Mouse (Mus musculus): Measurements from ENCODE around the gene Slc1a1.

Slc1a1 gene

DNA sequence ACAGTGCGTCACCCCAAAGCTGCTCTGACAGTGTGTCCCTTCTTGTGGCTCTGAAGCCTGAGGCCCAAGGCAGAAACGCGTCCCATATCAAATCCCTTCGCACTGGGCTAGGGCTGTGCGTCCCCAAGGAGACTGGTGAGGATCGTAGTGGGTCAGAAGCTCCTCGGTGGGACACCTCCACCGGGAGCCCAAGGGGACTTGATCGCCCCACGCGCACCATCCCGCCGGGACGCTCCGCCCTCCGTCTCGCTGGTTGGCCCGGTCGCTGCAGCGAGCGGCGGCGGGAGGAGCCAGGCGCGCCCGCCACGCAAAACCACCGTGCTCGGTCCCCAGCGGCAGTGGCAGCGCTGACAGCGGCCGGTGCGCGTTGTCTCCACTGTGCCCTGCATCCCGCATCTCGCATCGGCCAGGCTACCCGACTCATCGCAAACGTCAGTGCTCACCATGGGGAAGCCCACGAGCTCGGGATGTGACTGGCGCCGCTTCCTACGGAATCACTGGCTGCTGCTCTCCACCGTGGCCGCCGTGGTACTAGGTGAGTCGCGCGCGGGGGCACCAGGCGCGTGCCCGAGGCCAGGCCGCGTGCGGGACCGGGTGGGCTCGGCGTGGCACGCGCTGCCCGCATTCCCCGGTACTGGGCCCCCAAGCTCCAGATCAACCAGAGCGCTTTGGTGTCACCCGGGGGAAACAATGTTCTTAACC lies at the start of gene Slc1a1:
Gene Slc1a1 (plus strand): TSS at position 252 of the 702 bp plus-strand sequence.
- no peak for DNase-seq (ENCODE audit: extremely low spot score, low read depth, low spot score)

DNA sequence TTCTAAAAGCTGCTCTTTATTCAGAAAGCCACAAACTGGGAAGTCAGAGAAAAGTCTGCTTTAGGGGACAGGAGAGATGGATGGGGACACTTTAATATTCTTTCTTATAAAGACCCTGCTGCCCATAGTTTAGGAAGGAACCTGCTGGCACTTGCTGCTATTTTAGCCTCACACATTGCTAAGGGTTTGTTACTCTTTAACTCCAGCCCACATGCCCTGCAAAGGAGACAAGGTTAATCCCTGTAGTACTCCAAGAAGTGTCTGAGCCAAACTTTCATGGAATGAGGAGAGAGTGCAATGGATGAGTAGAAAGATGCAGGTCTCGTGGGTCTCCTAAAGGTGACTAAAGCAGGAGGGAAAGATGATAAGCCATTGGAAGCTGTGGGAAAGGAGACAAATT lies 44.7 kb upstream of the Slc1a1 start:
- no peak for DNase-seq (ENCODE audit: extremely low spot score, low read depth, low spot score)

DNA sequence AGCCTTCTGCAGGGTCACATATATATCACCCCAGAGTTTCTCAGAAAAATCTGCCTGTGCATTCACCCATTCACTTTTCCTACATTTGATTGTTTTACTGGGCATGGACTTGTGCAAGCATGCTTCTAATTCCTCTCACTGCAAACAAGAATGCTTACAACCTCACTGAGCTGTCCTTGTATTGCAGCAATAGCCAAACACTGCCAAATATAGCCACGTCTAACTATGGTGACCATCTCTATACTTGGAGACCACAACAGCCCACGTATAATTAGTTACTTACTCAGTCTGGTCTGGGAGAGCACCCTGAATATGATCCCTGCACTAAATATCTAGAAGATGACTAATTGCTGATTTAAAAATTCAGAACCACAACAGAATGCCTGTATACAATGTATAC lies 41.5 kb upstream of the Slc1a1 start:
- DNase-seq (ENCODE audit: extremely low spot score, low read depth, low spot score) = no peak

DNA sequence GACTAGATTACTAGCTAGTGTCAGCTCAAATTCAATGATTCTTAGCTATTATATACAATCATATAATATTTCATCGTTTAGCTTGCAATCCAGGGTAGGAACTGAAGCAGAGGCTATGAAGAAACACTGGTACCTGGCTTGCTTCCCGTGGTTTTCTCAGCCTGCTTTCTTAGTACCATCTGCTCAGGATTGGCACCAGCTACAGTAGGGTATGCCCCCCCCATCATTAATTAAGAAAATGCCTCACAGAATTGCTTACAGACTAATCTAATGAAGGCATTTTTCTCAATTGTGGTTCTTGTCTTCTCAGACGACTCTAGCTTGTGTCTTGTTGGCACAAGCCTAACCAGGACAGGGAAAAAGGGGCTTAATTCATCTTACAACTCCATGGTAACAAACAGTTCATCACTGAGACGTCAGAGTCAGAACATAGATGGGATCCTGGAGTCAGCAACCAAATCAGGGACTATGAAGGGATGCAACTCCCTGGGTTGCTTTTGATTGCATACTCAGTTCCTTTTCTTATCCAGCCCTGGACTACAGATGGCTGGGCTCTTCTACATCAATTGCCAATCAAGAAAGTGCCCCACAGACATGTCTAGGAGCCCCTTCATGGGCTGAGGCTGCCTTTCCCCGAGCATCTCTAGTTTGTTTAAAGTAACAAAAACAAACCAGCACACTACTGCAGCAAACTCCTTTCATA lies 38.6 kb upstream of the Slc1a1 start:
- DNase-seq (ENCODE audit: extremely low spot score, low read depth, low spot score) = no peak

DNA sequence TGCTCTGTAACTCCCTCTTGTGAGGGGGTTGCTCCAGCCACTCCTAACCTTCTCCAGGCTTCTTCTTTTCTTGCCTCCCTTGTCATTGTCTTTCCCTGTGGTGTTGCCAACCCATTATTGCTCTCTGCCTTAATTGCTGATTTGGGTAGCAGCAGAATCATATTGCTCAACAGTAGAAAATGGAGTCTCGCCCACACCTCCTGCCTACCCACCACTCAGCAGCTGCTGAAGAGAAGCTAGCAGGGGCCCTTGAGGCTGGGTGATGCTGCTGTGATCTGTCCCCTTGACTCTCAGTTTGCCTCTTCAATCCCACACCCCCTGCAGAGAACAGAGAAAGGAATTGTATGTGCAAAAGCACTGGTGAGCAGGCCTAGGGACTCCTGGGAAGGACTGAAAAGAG lies 37.9 kb upstream of the Slc1a1 start:
- no peak for DNase-seq (ENCODE audit: extremely low spot score, low read depth, low spot score)

DNA sequence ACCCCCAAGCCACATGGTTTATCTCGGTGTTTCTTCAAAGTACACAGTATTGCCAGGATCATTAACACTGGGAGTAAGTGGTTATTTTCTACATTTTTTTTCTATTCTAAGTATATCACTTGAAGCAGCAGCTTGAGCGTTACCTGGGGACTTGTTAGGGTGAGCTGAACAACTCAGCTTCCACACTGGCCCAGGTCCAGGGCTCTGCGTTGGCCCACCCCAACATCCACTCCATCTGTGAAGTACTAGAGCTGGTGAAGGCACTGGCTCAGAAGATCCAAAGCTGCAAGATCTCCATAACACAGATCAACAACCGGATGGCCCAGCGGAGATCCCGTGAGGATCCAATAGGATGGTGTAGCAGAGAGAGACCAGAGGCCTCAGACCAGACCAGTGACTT lies 37.2 kb upstream of the Slc1a1 start:
- DNase-seq (ENCODE audit: extremely low spot score, low read depth, low spot score) = no peak

DNA sequence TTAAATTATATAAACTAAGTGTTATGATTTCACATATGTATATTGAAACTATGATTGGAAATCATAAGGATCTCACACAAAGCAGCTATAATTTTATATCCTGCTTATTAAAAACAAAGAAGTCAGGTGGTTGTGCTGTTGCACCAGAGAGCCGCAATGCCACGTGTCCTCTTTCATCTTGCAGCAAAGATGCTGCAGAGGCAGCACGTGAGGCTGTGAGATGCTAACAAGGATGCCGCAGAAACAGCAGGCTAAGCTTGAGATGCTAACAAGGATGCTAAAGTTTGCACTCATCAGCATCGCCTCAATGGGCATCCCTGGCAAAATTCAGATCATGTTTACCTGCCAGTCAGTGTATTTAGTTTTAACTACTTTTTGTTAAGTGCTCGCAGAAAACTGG lies 34.4 kb upstream of the Slc1a1 start:
- no peak for DNase-seq (ENCODE audit: extremely low spot score, low read depth, low spot score)

DNA sequence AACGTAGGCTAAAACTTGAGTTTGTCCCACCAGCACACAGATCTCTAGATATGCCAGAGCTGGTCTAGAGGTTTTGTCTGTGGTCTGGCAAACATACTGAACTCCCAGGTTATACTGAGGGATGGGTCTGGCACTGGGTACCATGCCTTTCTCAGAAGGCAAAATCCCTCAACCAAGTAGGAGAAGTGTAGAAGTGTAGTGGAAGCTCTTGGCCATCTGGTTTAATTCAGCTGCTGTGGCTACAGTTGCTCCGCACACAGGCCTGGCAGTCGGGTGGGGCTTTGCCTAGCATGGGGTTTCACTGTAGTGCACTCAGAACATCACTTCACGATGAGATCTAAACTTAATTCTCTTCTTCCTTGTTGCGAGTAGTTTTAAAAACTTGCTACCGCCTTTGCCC lies 28.6 kb upstream of the Slc1a1 start:
- DNase-seq (ENCODE audit: extremely low spot score, low read depth, low spot score) = no peak

DNA sequence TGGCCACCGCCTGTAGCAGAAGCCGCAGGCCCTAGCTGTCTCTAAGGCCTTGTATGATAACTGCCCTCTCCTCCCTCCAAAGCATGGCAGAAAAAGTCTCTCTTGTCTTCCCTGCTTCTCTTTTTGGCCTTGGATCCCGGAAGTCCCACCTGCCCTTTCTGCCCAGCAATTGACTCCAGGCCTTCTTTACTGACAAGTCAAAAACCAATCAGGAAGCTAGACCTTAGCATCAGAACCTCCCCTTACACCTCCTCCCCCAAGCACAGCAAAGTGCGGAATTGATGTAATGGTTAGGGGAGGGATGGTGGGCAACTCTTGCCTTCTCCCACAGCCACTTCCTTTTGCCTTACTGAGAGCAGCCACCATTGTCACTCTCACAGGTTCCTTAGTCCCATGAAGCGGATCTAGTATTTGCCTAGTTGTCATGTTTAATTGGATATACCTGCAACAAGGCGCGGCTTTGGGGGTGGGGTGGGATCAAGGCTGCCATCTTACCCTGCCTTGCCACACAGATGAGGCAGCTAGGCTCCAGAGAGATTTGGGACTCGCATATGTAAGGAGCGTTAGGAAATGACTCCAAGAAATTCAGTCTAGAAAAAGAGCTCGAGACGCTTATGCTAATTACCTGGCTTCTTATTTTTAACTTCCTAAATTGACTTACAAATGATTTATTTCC lies 27.9 kb upstream of the Slc1a1 start:
- no peak for DNase-seq (ENCODE audit: extremely low spot score, low read depth, low spot score)

DNA sequence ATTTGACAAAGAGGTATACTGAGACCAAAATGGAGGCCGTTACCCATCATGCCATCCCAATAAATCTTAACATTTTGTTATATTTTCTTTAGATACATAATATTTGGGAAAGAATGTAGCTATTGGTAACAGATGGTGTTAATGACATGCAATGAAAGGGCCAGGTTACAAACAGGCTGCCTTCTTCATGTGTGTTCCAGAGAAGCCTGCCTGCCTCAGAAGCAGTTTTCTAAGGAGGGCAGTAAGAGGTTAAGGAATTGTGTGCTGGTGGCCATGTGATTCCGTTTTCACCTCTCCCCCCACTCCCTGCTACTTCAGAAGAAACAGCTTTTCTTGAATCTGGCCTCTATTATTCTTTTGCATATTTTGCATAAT lies 27.4 kb upstream of the Slc1a1 start:
- DNase-seq (ENCODE audit: extremely low spot score, low read depth, low spot score) = no peak

DNA sequence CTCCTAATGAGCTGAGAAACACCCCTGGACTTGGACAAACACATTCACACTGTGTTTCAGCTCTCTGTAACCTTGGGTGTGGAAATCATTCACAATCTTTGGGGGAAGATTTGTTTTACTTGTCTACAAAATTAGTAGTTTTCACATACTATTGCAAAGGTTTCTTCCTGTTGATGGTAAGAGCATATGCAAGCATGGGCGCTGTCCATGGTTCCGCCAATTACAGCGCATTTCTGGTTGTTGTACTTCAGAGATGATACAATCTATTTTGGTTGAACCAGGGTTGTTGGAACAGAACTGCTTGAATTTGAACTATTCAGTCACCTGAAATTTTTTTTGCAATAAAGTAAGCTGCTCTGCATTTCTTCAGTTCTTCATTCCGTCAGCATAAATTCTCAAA lies 16.6 kb upstream of the Slc1a1 start:
- no peak for DNase-seq (ENCODE audit: extremely low spot score, low read depth, low spot score)

DNA sequence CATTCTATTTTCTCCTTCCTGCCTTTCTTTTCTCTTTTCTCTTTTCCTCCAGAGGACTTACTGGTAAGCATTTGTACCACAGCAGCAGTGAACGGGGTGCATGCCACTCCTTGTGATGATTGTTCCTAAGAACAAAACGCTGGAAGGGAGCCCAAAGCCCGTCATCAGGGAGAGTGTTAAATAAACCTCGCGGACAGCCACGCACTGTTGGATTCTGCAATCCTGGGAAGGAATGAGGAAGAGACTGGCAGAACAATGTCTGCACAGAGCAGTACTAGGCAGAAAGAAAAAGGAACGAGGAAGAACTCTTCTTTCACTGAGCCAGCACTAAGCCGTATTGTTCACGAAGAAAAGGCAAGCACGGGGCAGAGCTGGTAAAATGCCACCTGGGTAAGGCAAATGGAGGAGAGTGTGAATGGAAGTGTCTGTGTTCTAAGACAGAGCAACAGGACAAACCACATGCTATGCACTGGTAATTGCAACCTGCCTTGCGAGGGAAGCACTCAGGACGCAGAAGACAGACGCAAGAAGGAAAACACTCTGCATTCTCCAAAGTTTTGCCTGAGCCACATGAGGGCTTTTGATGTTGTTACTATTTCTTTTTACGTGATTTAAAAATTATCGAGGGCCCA lies 7.0 kb upstream of the Slc1a1 start:
- DNase-seq (ENCODE audit: extremely low spot score, low read depth, low spot score) = no peak

DNA sequence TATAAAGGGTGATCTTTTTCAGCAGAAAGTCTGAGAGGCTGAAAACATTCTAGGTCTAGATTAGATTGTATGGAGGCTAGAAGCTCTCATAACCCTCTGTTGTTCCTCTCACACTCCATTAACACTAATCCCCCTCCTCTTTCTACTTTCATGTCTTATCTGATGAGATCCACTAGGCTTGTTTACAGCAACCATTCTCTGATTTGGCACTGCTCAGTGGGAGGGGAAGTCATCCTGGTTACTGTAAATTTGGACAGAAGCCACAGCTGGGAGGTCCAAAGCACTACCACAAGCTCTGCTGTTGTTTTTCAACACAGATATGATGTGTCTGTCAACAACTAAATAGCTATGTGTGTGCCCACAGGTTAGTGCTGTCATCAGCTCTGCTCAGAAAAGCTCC lies 3.5 kb upstream of the Slc1a1 start:
- no peak for DNase-seq (ENCODE audit: extremely low spot score, low read depth, low spot score)

DNA sequence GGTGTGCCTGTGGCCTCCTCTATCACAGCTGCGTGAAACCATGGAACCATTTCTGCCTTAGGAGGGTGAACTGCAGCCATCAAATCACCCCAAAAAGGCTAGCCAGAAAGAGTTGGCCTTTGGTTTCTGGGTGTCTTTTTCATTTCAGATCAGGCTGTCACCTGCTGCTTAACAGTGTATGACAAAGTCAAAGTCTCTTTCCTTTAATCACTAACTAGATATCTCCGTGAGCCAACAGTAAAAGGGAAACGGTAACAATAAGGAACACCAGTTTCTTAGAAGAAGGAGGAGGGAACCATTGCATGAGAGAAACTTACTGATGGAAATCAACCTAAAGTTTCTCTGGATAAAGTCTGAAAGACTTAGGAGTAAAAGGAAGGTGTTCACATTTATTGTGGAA lies 2.2 kb upstream of the Slc1a1 start:
- no peak for DNase-seq (ENCODE audit: extremely low spot score, low read depth, low spot score)

DNA sequence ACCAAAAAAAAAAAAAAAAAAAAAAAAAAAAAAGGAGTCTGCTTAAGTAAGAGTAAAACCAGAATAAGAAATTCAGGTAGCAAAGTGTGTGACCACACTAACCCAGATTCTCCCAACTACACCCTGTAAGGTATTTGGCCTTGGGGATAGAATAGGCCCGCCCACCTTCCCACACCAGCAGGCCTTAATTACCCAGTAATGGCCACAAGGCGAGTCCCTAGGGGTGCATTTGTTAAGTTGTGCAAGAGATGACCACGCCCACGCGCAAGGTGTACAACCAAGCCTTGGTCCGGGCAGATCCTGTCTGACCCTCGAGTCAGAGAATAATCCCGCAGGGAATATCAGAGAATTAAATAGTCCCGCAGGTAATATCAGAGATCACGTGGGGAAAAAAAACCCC lies 461 bp upstream of the Slc1a1 start:
- no peak for DNase-seq (ENCODE audit: extremely low spot score, low read depth, low spot score)

DNA sequence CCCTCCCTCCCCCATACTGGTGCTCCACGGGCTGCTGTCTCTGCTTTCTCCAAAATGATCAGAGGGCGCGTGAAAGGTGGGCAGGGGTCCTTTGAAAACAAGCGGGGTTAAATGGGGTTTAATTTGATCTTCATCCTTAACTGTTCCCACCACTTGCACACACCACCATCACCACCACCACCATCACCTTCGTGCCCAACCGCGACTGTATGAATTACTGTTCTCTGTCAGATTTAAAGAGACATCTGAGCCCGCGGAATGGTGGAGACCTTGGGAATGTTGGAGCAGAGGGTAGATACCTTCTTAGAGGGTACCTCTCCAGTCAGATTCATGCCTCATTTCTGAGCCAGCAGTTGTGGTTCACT lies 633 bp downstream of the Slc1a1 start:
- no peak for DNase-seq (ENCODE audit: extremely low spot score, low read depth, low spot score)

DNA sequence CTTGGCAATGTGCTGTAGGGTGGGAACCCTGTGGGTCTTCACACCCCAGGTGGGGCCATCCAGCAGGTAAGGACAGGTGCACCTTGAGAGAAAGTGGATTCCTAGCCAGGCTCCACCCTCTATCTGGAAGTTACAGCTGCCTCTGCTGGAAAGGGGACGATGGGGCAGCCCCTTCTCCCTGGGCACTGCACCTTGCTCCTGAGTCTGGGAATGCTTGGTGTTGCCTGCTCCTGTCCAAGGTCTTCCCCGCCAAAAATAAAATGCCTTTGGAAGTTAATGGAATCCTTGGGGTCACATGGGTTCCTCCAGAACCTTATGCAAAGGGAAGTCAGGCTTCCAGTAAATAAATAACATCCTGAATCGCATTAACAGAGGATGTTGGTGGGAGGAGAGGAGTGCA lies 1.3 kb downstream of the Slc1a1 start:
- no peak for DNase-seq (ENCODE audit: extremely low spot score, low read depth, low spot score)

DNA sequence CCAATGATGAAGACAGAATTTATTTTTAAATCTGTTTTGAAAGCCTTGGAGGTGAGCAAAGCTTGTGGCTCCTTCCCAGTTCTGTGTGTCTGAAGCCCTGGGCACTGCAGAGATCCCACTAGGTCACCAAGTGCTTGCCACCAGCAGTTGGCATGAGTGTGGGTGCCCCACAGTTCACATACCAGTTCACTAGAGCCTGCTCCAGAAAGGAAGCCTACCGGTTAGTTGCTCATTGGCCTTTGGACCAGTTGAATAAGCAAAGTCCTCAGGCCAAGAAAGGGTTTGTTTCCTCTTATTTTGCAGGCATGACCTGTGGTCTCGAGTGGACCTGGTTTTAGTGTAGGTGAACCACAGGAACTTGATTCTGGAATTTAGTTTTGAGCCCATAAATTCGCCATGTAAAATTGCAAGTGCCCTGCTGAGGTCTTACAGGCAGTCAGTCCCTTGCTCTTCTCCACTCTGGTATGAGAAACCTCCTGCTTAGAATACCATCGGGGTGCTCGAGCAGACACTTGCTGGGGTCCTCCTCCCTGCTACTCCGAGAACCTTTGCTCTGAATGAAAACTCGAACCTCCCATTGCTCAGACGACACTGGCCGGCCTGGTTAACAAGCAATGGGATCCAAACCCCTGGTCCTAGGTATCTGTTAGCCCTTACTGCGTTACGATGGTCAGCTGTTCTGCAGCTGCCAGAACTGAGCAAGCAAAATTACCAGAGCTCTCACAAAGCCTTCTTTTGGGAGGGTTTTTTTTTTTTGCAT lies 2.0 kb downstream of the Slc1a1 start:
- no peak for DNase-seq (ENCODE audit: extremely low spot score, low read depth, low spot score)

DNA sequence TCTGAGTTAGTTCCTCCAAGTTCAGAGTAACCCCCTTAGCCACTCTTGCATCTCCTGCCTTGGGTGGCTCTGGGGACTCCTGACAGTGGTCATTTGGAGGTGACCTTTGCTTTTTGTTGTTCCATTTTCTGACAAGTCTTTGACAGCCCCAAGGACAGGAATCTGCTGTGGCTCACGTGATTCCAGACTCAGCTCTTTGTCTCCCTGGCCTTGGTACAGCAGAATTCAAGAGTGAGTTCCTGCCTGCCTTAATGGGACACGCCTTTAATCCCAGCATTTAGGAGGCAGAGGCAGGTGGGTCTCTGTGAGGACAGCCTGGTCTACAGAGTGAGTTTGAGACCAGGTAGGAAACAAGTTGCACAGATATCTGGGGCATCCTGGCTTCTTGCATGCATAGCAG lies 3.9 kb downstream of the Slc1a1 start:
- no peak for DNase-seq (ENCODE audit: extremely low spot score, low read depth, low spot score)

DNA sequence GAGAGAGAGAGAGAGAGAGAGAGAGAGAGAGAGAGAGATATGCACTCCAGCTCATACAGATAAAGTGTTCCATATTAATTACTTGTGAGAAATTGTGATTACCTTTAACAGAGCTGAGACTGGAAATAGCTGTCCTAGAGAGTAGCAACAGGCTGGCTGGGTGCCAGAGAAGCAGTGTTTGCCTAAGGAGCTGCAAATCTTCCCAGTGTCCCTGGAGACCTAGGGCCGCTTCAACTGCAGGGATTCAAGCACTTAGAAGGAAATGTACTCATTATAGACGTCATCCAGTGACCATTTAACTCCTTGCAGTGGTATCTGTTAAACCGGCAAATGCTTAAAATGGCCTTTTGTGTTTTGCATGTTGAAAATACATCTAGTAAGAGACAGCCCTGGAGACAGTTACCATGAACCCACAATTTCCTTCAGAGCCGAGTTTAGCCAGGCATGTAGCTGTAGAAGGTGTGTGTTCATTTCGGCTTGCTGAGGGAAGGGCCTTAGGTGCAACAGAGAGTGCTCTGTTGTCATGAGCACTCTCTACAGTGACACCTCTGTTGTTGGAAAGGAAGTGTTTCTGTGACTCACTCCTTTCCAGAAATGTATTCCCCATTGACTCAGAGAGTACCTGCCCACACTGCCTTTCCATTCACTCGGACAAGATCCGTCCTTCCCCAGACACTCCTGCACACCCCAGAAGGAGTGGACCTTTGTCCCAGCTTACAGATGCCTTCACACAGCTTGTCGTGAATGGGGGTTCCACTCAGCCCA lies 10.3 kb downstream of the Slc1a1 start:
- DNase-seq (ENCODE audit: extremely low spot score, low read depth, low spot score) = no peak

DNA sequence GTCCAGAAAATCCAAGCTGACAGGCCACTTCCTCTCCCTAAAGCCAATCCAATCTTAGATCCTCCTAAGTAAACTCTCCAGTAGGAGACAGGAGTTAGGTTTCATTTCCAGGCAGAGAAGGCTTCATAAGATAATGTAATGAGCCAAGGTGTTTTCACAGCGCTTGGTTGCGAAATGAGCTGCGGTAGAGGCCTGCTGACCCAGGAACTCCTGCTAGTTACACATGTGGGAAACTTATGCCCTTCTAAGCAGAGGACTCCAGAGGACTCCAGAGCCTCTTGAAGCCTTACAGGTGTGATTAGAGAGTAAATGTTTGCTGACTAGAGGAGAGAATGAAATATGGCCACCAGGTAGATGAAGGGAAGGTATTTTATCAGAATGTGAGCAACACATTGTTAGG lies 15.7 kb downstream of the Slc1a1 start:
- DNase-seq (ENCODE audit: extremely low spot score, low read depth, low spot score) = no peak
